Mouse (Mus musculus): Measurements from ENCODE around the gene Dnajc5g. TPM values are rescaled to one million over a fixed set of nuclear protein-coding genes. Genes with fewer than 3 reads are reported as not detected.

Gene Dnajc5g
- polyA plus RNA-seq, 1 experiment: not detected

GRCm38 (mm10) chr5:31093151-31094041, 12.7 kb upstream of the Dnajc5g start:
- TF ChIP-seq GATA1 (IDR thresholded peaks at IDR 0.05; ENCODE audit: low read length): no peak

GRCm38 (mm10) chr5:31094100-31094798, 11.8 kb upstream of the Dnajc5g start:
- TF ChIP-seq GATA1 (IDR thresholded peaks at IDR 0.05; ENCODE audit: low read length): no peak

- no peak for TF ChIP-seq GATA1 (IDR thresholded peaks at IDR 0.05; ENCODE audit: low read length)
Observed at GRCm38 (mm10) chr5:31094799-31095691, 11.0 kb upstream of the Dnajc5g start.

GRCm38 (mm10) chr5:31095711-31096480, 10.2 kb upstream of the Dnajc5g start:
- TF ChIP-seq GATA1 (IDR thresholded peaks at IDR 0.05; ENCODE audit: low read length): no peak

- no peak for TF ChIP-seq GATA1 (IDR thresholded peaks at IDR 0.05; ENCODE audit: low read length)
Observed at GRCm38 (mm10) chr5:31108000-31108490, 2.0 kb downstream of the Dnajc5g start, which contains the start of gene Slc30a3. Gene Slc30a3, minus strand, starts transcription at chr5:31108237.

GRCm38 (mm10) chr5:31110781-31111180, 4.7 kb downstream of the Dnajc5g start:
- no peak for TF ChIP-seq GATA1 (IDR thresholded peaks at IDR 0.05; ENCODE audit: low read length)

GRCm38 (mm10) chr5:31116354-31116753, 10.3 kb downstream of the Dnajc5g start, which contains the start of gene Trim54:
Gene Trim54, plus strand, starts transcription at chr5:31116712.
- no peak for TF ChIP-seq GATA1 (IDR thresholded peaks at IDR 0.05; ENCODE audit: low read length)

GRCm38 (mm10) chr5:31116912-31117311, 10.8 kb downstream of the Dnajc5g start:
- no peak for TF ChIP-seq GATA1 (IDR thresholded peaks at IDR 0.05; ENCODE audit: low read length)

GRCm38 (mm10) chr5:31121111-31121510, 15.0 kb downstream of the Dnajc5g start:
- no peak for TF ChIP-seq GATA1 (IDR thresholded peaks at IDR 0.05; ENCODE audit: low read length)

- TF ChIP-seq GATA1 (IDR thresholded peaks at IDR 0.05; ENCODE audit: low read length): no peak
Observed at GRCm38 (mm10) chr5:31123481-31123880, 17.4 kb downstream of the Dnajc5g start.

GRCm38 (mm10) chr5:31126050-31126449, 20.0 kb downstream of the Dnajc5g start:
- TF ChIP-seq GATA1 (IDR thresholded peaks at IDR 0.05; ENCODE audit: low read length): no peak

- TF ChIP-seq GATA1 (IDR thresholded peaks at IDR 0.05; ENCODE audit: low read length): no peak
Observed at GRCm38 (mm10) chr5:31136730-31137424, 30.8 kb downstream of the Dnajc5g start.

- no peak for TF ChIP-seq GATA1 (IDR thresholded peaks at IDR 0.05; ENCODE audit: low read length)
Observed at GRCm38 (mm10) chr5:31137658-31138057, 31.6 kb downstream of the Dnajc5g start.

Measured in G1E-ER4 (cell line).